Mouse (Mus musculus) midbrain, postnatal 0 days (tissue): ENCODE measurements at regions not wholly inside any gene's neighbourhood (a gene's known extent, or its start where the extent isn't known, plus 50 kb on each side); places are given as distances from the start of the nearest gene placed in this dataset.

Source experiments
- ATAC-seq: fragments of 200-750 bp; cut with Nextera tagmentation; 2 replicates; pipeline ENCODE4 v1.8.0; 2017; ENCODE audit warnings: moderate number of reproducible peaks, mild to moderate bottlenecking, moderate TSS enrichment, moderate library complexity; ENCODE audit not compliant: low FRiP score
- DNase-seq: peaks from one replicate; pipeline ENCODE4 v3.0.0-alpha.2; 2015; ENCODE audit warnings: low spot score
- H3K27ac ChIP-seq: fragments of 300-500 bp; sonication (generic); 2 replicates; pipeline ENCODE4 v1.5.1; 2014; ENCODE audit warnings: low read depth, mild to moderate bottlenecking, low read length, mixed read lengths
- H3K27me3 ChIP-seq: fragments of 300-500 bp; sonication (generic); 2 replicates; pipeline ENCODE4 v1.6.1; 2014; ENCODE audit warnings: low read length, control low read depth, mixed read lengths; ENCODE audit not compliant: insufficient read depth
- H3K36me3 ChIP-seq: fragments of 300-500 bp; sonication (generic); 2 replicates; pipeline ENCODE4 v1.6.1; 2014; ENCODE audit warnings: low read length, control low read depth, mixed read lengths; ENCODE audit not compliant: insufficient read depth
- H3K4me1 ChIP-seq: fragments of 300-500 bp; sonication (generic); 2 replicates; pipeline ENCODE4 v1.6.1; 2014; ENCODE audit warnings: mild to moderate bottlenecking, control low read depth, antibody characterized with exemption, low read length, mixed read lengths; ENCODE audit not compliant: insufficient read depth
- H3K4me2 ChIP-seq: fragments of 300-500 bp; sonication (generic); 2 replicates; pipeline ENCODE4 v1.6.1; 2014; ENCODE audit warnings: low read depth, mild to moderate bottlenecking, low read length, mixed read lengths; ENCODE audit not compliant: poor library complexity, severe bottlenecking
- H3K4me3 ChIP-seq: fragments of 300-500 bp; sonication (generic); 2 replicates; pipeline ENCODE4 v1.5.1; 2014; ENCODE audit warnings: low read depth, mild to moderate bottlenecking, low read length, moderate library complexity
- H3K9ac ChIP-seq: fragments of 300-500 bp; sonication (generic); replicated peaks from 2 replicates; pipeline ENCODE4 v1.6.1; 2014; ENCODE audit warnings: mild to moderate bottlenecking, low read length, moderate library complexity, mixed read lengths; ENCODE audit not compliant: poor library complexity, severe bottlenecking
- H3K9me3 ChIP-seq: fragments of 300-500 bp; sonication (generic); 2 replicates; pipeline ENCODE4 v1.6.1; 2016; ENCODE audit warnings: low read length, control low read depth
- CTCF ChIP-seq: IDR thresholded peaks from 2 replicates; pipeline ENCODE4 v1.5.1; 2016; ENCODE audit warnings: antibody characterized with exemption, mild to moderate bottlenecking
- whole genome bisulfite sequencing: fragments of 180-500 bp; shearing (Covaris S2); extraction: QIAGEN DNeasy Blood & Tissue Kit; methylation state at CpG from one replicate; pipeline ENCODE4 v1.1.7; 2014; 5-methylcytosine and 5-hydroxymethylcytosine counted together

DNA sequence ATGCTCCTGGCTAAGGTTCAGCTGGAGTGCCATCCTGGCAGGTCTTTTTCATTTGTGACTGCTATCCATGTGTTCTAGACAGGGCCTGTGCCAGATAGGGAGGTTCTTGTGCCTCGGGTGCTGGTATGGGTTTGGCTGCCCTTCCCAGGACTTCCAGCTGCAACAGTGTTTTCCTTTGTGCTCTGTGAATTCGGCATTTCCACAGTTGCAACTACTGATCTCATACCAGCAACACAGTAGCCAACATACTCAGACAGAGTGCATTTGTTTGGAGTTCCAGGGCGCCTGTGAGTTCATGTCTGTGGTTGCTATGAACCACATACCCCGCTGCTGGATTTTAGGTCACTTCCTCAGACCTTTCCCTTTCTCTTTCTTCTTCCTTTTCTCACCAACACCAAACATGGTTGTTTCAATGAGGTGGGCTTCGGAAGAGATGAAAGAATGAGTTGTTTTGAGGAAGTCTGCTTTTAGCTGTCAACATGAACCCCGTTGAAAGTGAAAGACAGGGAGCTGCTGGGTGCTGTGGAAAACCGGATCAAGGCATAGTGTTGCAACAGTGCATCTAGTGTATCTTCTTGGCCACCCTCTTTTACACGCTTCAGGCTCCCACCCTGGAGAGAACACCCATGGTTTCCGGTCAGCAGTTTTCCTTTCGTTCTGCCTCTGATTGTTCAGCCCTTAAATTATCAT lies 275.1 kb downstream of the Cps1 start:
- Histone ChIP-seq H3K27ac (no peak overlapping the region), H3K27me3 (no peaks in the 10 kb centered on the region), H3K36me3 (no peaks in the 10 kb centered on the region), H3K4me2 (no peak overlapping the region), H3K4me3 (no peak overlapping the region), H3K9ac (no peak overlapping the region), H3K9me3 (no peaks in the 10 kb centered on the region), H3K4me1 (no peaks in the 10 kb centered on the region)
- WGBS: 70% methylated on average over 10 of the region's 10 CpGs
- TF ChIP-seq CTCF: no peak
- ATAC-seq (peak; percentile 82), DNase-seq (peak; percentile 69)

DNA sequence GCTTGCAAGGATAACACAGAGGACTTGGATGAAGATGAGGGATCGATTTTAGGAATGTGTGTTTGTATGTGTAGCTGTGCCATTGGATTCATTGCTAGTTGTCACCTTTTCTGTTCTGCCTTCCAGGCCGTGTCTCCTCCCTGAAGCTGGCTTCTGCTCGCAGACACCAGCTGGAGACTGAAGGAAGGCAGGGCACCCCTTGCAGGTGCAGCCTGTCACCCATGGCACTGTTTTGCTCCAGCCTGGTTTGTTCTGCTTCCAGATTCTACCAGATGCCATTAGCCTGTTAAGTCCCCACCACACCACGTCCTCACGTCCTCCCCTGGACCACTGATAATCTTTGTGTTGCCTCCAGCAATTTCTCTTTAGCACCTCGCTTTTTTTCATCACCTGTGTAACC lies 286.7 kb downstream of the Cps1 start:
- Histone ChIP-seq H3K4me3 (no peak overlapping the region), H3K4me2 (no peak overlapping the region), H3K9me3 (no peaks in the 10 kb centered on the region), H3K27me3 (no peaks in the 10 kb centered on the region), H3K4me1 (no peaks in the 10 kb centered on the region), H3K9ac (no peak overlapping the region), H3K36me3 (no peaks in the 10 kb centered on the region), H3K27ac (no peak overlapping the region)
- WGBS: 86% methylated on average over 6 of the region's 6 CpGs
- no peak for TF ChIP-seq CTCF
- no peak for DNase-seq
- no peak for ATAC-seq

DNA sequence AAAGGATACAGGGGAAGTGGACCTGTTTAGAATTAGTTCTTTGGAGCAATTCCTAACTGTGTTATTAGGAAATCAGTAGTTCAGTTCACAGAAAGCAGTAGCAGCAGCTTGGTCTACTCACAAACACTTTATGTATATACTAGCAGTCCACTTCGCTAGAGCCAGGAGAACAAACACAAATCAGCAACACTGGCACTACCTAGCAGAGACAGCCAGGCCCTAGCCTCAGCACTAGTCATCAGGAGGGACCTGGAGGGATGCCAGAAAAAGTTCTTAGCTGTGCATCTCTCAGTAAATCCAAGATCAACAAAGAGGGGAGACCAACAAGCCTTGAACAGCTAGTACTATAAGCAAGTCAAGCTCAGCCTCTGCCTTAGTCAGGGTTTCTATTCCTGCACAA lies 294.4 kb downstream of the Cps1 start:
- Histone ChIP-seq H3K27me3 (no peaks in the 10 kb centered on the region), H3K9me3 (no peaks in the 10 kb centered on the region), H3K4me3 (no peak overlapping the region), H3K4me2 (no peak overlapping the region), H3K9ac (no peak overlapping the region), H3K4me1 (no peaks in the 10 kb centered on the region), H3K27ac (no peak overlapping the region), H3K36me3 (no peaks in the 10 kb centered on the region)
- 82% methylated on average over 1 of the region's 1 CpGs for WGBS
- TF ChIP-seq CTCF: no peak
- ATAC-seq (no peak), DNase-seq (no peak)

DNA sequence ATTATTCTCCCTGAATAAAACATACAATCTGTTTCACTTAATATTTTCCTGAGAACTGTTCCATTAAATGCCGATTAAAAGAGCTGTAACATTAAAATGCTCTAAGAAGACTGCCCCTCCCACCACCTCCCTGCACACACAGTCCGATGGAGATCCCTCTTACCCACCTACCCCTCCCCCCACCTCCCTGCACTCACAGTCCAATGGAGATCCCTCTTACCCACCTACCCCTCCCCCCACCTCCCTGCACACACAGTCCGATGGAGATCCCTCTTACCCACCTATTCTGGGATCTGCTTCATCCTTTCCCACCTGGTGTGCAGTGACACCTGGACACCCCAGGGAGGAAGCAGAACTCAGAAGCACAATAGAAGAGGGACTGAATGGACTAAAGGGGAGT lies 305.6 kb downstream of the Cps1 start:
- 32% methylated on average over 3 of the region's 3 CpGs for WGBS
- no peak for ATAC-seq
- TF ChIP-seq CTCF: no peak

DNA sequence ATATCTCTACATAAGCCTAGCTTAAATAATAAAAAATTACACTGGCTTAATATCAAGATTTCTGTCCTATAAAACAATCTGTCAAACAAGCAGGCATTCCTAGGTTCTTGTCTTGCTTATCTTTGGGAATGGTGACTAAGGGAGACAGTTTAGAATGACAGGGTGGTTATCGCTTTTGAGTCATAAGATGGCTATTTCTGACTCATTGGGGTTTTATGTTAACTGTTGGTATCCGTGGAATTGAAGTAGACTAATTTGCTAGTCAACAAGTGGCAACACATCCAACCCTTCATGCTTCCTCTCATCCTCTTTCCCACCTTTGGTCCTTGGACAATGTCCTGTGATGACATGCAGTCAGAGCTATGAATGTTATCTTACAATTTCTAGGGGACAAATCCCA lies 328.0 kb downstream of the Cps1 start:
- TF ChIP-seq CTCF: no peak
- Histone ChIP-seq H3K9ac (no peak overlapping the region), H3K27ac (no peak overlapping the region), H3K4me1 (no peaks in the 10 kb centered on the region), H3K9me3 (no peaks in the 10 kb centered on the region), H3K27me3 (no peaks in the 10 kb centered on the region), H3K4me2 (no peak overlapping the region), H3K4me3 (no peak overlapping the region), H3K36me3 (no peaks in the 10 kb centered on the region)
- 96% methylated on average over 2 of the region's 2 CpGs for WGBS
- DNase-seq (no peak), ATAC-seq (no peak)

More for the DNA sequence above, 305.6 kb downstream of the Cps1 start:
- Histone ChIP-seq H3K27me3 (no peaks in the 10 kb centered on the region), H3K36me3 (no peaks in the 10 kb centered on the region), H3K9ac (no peak overlapping the region), H3K4me2 (no peak overlapping the region), H3K4me1 (no peaks in the 10 kb centered on the region), H3K4me3 (no peak overlapping the region), H3K27ac (no peak overlapping the region), H3K9me3 (no peaks in the 10 kb centered on the region)
- no peak for DNase-seq

DNA sequence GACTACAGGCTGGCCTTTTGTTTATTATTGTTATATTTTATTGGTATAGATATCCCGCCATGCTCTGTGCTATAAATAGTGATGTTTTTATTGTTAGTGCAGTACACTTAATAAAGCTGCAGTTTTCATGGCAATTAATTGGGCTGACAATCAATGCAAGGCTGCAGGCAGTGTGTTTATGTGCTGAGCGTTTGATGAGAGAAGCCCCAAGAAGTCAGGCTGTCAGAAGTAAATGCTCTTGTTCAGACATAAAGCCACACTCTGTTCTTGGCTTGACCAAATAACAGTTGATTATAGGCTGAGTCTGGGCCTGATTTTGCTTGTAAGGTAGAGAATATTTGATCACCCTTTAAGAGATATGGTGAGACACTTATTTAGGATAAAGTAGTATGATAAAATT lies 341.4 kb downstream of the Cps1 start:
- Histone ChIP-seq H3K36me3 (no peaks in the 10 kb centered on the region), H3K4me2 (no peak overlapping the region), H3K4me1 (no peaks in the 10 kb centered on the region), H3K4me3 (no peak overlapping the region), H3K27me3 (no peaks in the 10 kb centered on the region), H3K9me3 (no peaks in the 10 kb centered on the region), H3K9ac (no peak overlapping the region), H3K27ac (no peak overlapping the region)
- no peak for ATAC-seq
- DNase-seq: peak; percentile 6
- no peak for TF ChIP-seq CTCF
- 31% methylated on average over 2 of the region's 2 CpGs for WGBS
